Mouse (Mus musculus) embryo, embryonic 11.5 days (tissue): Measurements from ENCODE around the gene Erg.

Experiments used
- DNase-seq: peaks from one replicate; pipeline ENCODE4 v3.0.0-alpha.2; 2012; ENCODE audit warnings: low read depth, low spot score

Erg gene

GRCm38 (mm10) chr16:95585541-95586310 is 667 bp downstream of the Erg start:
- no peak for DNase-seq

- no peak for DNase-seq
Measured at GRCm38 (mm10) chr16:95584751-95585528, 1.5 kb downstream of the Erg start.

GRCm38 (mm10) chr16:95579289-95579688 is 7.1 kb downstream of the Erg start:
- no peak for DNase-seq

- DNase-seq: no peak
Measured at GRCm38 (mm10) chr16:95573163-95573562, 13.2 kb downstream of the Erg start.

- no peak for DNase-seq
Measured at GRCm38 (mm10) chr16:95570616-95571015, 15.8 kb downstream of the Erg start.

GRCm38 (mm10) chr16:95556834-95557233 is 29.6 kb downstream of the Erg start:
- DNase-seq: no peak

GRCm38 (mm10) chr16:95553136-95553535 is 33.3 kb downstream of the Erg start:
- no peak for DNase-seq

- no peak for DNase-seq
Measured at GRCm38 (mm10) chr16:95552495-95552894, 33.9 kb downstream of the Erg start.

- no peak for DNase-seq
Measured at GRCm38 (mm10) chr16:95550496-95550895, 35.9 kb downstream of the Erg start.

GRCm38 (mm10) chr16:95544753-95545152 is 41.6 kb downstream of the Erg start:
- no peak for DNase-seq

- DNase-seq: no peak
Measured at GRCm38 (mm10) chr16:95543471-95543870, 42.9 kb downstream of the Erg start.

- no peak for DNase-seq
Measured at GRCm38 (mm10) chr16:95535151-95535550, 51.2 kb downstream of the Erg start.

- DNase-seq: no peak
Measured at GRCm38 (mm10) chr16:95532387-95533077, 53.9 kb downstream of the Erg start.

- no peak for DNase-seq
Measured at GRCm38 (mm10) chr16:95527561-95527960, 58.8 kb downstream of the Erg start.

- DNase-seq: no peak
Measured at GRCm38 (mm10) chr16:95519520-95519919, 66.9 kb downstream of the Erg start.

GRCm38 (mm10) chr16:95506051-95506450 is 80.3 kb downstream of the Erg start:
- DNase-seq: no peak

GRCm38 (mm10) chr16:95496582-95497300 is 89.7 kb downstream of the Erg start:
- DNase-seq: no peak

GRCm38 (mm10) chr16:95494108-95494507 is 92.3 kb downstream of the Erg start:
- DNase-seq: no peak

GRCm38 (mm10) chr16:95493336-95493735 is 93.1 kb downstream of the Erg start:
- no peak for DNase-seq

- DNase-seq: no peak
Measured at GRCm38 (mm10) chr16:95492146-95492545, 94.2 kb downstream of the Erg start.

GRCm38 (mm10) chr16:95490386-95490785 is 96.0 kb downstream of the Erg start:
- DNase-seq: no peak
